Mouse (Mus musculus): ENCODE measurements at regions not wholly inside any gene's neighbourhood (a gene's known extent, or its start where the extent isn't known, plus 50 kb on each side); places are given as distances from the start of the nearest gene placed in this dataset.

DNA sequence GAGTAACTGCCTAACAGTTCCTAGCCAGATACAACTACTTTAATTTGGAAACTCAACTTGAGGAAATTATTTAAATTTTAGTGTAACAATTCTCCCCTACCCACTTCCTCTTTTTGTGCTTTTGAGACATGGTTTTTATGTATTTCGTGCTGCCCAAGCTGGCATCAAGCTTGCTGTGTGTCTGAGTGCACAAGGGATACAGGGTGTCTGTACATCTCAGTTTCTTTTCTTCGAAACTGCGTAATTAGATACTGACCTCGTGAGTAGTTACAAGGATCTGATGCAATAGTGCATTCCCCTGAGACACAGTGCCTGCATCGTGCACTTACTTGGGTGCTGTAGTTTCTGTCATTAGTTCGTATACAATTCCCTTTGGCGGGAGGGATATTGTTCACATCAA is 192.4 kb downstream of the Ube2e3 start:
- Histone ChIP-seq H3K27me3 (ENCODE audit: control insufficient read depth, insufficient read depth, low read depth, low read length) (no peaks in the 10 kb centered on the region), H3K36me3 (ENCODE audit: control insufficient read depth, insufficient read depth, low read length) (no peaks in the 10 kb centered on the region), H3K27ac (ENCODE audit: low read length) (no peak overlapping the region), H3K9me3 (replicated peaks; ENCODE audit: control insufficient read depth, low read length, poor library complexity, severe bottlenecking) (no peaks in the 10 kb centered on the region), H3K9ac (ENCODE audit: low read depth, low read length) (no peak overlapping the region), H3K4me2 (ENCODE audit: low read length) (no peak overlapping the region), H3K4me3 (ENCODE audit: low read depth, low read length) (no peak overlapping the region), H3K4me1 (ENCODE audit: control insufficient read depth, insufficient read depth, low read length) (no peaks in the 10 kb centered on the region)
- 81% methylated on average over 7 of the region's 7 CpGs for WGBS
- no peak for ATAC-seq

DNA sequence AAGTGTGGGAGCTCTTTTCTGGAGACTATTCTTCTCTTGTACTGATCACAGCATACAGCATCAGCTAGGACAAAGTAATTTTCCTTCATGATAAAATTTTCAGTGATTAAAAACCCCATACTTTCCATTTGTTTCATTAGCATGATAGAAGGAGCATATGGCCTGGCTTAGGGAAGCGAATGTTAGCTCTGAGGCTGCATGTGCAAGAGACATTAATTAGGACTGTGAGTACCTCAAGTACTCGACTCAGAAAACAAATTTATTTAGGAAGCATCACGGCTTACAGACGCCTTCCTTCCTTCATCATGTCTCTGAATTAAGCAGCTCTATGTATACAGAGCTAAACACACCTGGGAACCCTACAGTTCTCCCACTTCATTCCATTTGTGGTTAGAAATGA is 193.6 kb upstream of the Itga4 start:
- Histone ChIP-seq H3K9ac (ENCODE audit: low read depth, low read length) (no peak overlapping the region), H3K27me3 (ENCODE audit: control insufficient read depth, insufficient read depth, low read depth, low read length) (no peaks in the 10 kb centered on the region), H3K9me3 (replicated peaks; ENCODE audit: control insufficient read depth, low read length, poor library complexity, severe bottlenecking) (no peaks in the 10 kb centered on the region), H3K4me3 (ENCODE audit: low read depth, low read length) (no peak overlapping the region), H3K4me2 (ENCODE audit: low read length) (no peak overlapping the region), H3K4me1 (ENCODE audit: control insufficient read depth, insufficient read depth, low read length) (no peaks in the 10 kb centered on the region), H3K36me3 (ENCODE audit: control insufficient read depth, insufficient read depth, low read length) (no peaks in the 10 kb centered on the region), H3K27ac (ENCODE audit: low read length) (no peak overlapping the region)
- no peak for ATAC-seq
- WGBS = 69% methylated on average over 4 of the region's 4 CpGs

- Histone ChIP-seq H3K36me3 (ENCODE audit: control insufficient read depth, insufficient read depth, low read length) (no peaks in the 10 kb centered on the region), H3K27me3 (ENCODE audit: control insufficient read depth, insufficient read depth, low read depth, low read length) (no peaks in the 10 kb centered on the region), H3K4me1 (ENCODE audit: control insufficient read depth, insufficient read depth, low read length) (no peaks in the 10 kb centered on the region), H3K4me2 (ENCODE audit: low read length) (no peak overlapping the region), H3K4me3 (ENCODE audit: low read depth, low read length) (no peak overlapping the region), H3K9ac (ENCODE audit: low read depth, low read length) (no peak overlapping the region), H3K27ac (ENCODE audit: low read length) (no peak overlapping the region), H3K9me3 (replicated peaks; ENCODE audit: control insufficient read depth, low read length, poor library complexity, severe bottlenecking) (no peaks in the 10 kb centered on the region)
- no peak for ATAC-seq
- 77% methylated on average over 6 of the region's 6 CpGs for WGBS
Measured at GRCm38 (mm10) chr2:79062196-79062636, 193.0 kb upstream of the Itga4 start.

- Histone ChIP-seq H3K9me3 (replicated peaks; ENCODE audit: control insufficient read depth, low read length, poor library complexity, severe bottlenecking) (no peaks in the 10 kb centered on the region), H3K9ac (ENCODE audit: low read depth, low read length) (no peak overlapping the region), H3K36me3 (ENCODE audit: control insufficient read depth, insufficient read depth, low read length) (no peaks in the 10 kb centered on the region), H3K4me2 (ENCODE audit: low read length) (no peak overlapping the region), H3K27ac (ENCODE audit: low read length) (no peak overlapping the region), H3K4me3 (ENCODE audit: low read depth, low read length) (no peak overlapping the region), H3K27me3 (ENCODE audit: control insufficient read depth, insufficient read depth, low read depth, low read length) (no peaks in the 10 kb centered on the region), H3K4me1 (ENCODE audit: control insufficient read depth, insufficient read depth, low read length) (no peaks in the 10 kb centered on the region)
- ATAC-seq = no peak
- 93% methylated on average over 2 of the region's 2 CpGs for WGBS
Measured at GRCm38 (mm10) chr2:79063641-79064040, 191.6 kb upstream of the Itga4 start.

GRCm38 (mm10) chr2:79065321-79065720 is 189.9 kb upstream of the Itga4 start:
- Histone ChIP-seq H3K36me3 (ENCODE audit: control insufficient read depth, insufficient read depth, low read length) (no peaks in the 10 kb centered on the region), H3K27ac (ENCODE audit: low read length) (no peak overlapping the region), H3K4me2 (ENCODE audit: low read length) (no peak overlapping the region), H3K27me3 (ENCODE audit: control insufficient read depth, insufficient read depth, low read depth, low read length) (no peaks in the 10 kb centered on the region), H3K9me3 (replicated peaks; ENCODE audit: control insufficient read depth, low read length, poor library complexity, severe bottlenecking) (no peaks in the 10 kb centered on the region), H3K4me1 (ENCODE audit: control insufficient read depth, insufficient read depth, low read length) (no peaks in the 10 kb centered on the region), H3K9ac (ENCODE audit: low read depth, low read length) (no peak overlapping the region), H3K4me3 (ENCODE audit: low read depth, low read length) (no peak overlapping the region)
- 95% methylated on average over 1 of the region's 1 CpGs for WGBS
- no peak for ATAC-seq

GRCm38 (mm10) chr2:79076115-79076514 is 179.1 kb upstream of the Itga4 start:
- Histone ChIP-seq H3K4me3 (ENCODE audit: low read depth, low read length) (no peak overlapping the region), H3K27me3 (ENCODE audit: control insufficient read depth, insufficient read depth, low read depth, low read length) (no peaks in the 10 kb centered on the region), H3K4me1 (ENCODE audit: control insufficient read depth, insufficient read depth, low read length) (no peaks in the 10 kb centered on the region), H3K27ac (ENCODE audit: low read length) (no peak overlapping the region), H3K36me3 (ENCODE audit: control insufficient read depth, insufficient read depth, low read length) (no peaks in the 10 kb centered on the region), H3K9me3 (replicated peaks; ENCODE audit: control insufficient read depth, low read length, poor library complexity, severe bottlenecking) (no peaks in the 10 kb centered on the region), H3K9ac (ENCODE audit: low read depth, low read length) (no peak overlapping the region), H3K4me2 (ENCODE audit: low read length) (no peak overlapping the region)
- WGBS = 79% methylated on average over 2 of the region's 2 CpGs
- no peak for ATAC-seq

DNA sequence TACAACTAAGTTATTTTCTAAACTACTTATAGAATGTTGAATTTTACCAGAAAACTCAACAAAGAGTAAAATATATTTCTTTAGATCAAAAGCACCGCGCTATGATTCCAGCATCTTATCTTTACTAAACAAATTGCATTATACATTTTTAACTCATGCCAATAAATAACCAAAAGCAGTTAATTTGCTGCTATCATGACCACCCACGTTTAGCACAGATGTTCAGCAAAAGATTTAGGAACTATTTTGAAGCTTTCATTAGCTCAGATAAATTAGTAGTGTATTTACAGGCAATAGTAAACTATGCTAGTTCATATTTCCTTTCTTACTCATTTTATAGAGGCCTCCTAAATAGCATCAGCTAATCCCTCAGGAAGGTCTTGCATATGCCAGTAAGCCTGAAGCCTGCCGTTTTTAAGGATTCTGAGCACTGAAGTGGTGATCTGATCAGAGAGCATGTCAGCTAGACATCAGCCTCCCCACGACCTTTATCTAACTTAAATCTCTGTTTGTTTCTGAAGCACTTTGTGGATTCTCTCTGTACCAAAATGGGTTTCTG is 176.3 kb upstream of the Itga4 start:
- Histone ChIP-seq H3K27ac (ENCODE audit: low read length) (no peak overlapping the region), H3K36me3 (ENCODE audit: control insufficient read depth, insufficient read depth, low read length) (no peaks in the 10 kb centered on the region), H3K4me2 (ENCODE audit: low read length) (no peak overlapping the region), H3K9me3 (replicated peaks; ENCODE audit: control insufficient read depth, low read length, poor library complexity, severe bottlenecking) (no peaks in the 10 kb centered on the region), H3K27me3 (ENCODE audit: control insufficient read depth, insufficient read depth, low read depth, low read length) (no peaks in the 10 kb centered on the region), H3K4me1 (ENCODE audit: control insufficient read depth, insufficient read depth, low read length) (no peaks in the 10 kb centered on the region), H3K4me3 (ENCODE audit: low read depth, low read length) (no peak overlapping the region), H3K9ac (ENCODE audit: low read depth, low read length) (no peak overlapping the region)
- no peak for ATAC-seq
- 71% methylated on average over 5 of the region's 5 CpGs for WGBS

DNA sequence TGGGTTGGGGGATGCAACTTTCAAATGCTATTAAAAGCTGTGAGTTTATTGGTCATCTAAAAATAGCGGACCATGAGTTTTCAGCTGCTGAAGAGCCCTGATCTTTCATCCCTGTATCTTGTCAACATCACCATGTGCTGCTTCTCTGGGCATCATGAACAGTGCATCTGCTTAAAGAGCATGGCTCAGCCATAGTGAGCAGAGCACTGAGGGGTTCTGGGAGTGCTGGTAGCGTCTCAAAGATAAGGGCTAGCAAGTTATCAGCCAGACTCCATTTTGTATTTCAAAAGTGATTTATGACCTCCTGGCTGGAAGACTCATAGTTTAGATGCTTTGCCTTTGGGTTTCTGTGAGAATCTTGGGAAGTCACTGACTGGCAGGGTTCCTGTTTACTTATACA is 173.5 kb upstream of the Itga4 start:
- Histone ChIP-seq H3K27ac (ENCODE audit: low read length) (no peak overlapping the region), H3K4me2 (ENCODE audit: low read length) (no peak overlapping the region), H3K4me3 (ENCODE audit: low read depth, low read length) (no peak overlapping the region), H3K9ac (ENCODE audit: low read depth, low read length) (no peak overlapping the region), H3K36me3 (ENCODE audit: control insufficient read depth, insufficient read depth, low read length) (no peaks in the 10 kb centered on the region), H3K27me3 (ENCODE audit: control insufficient read depth, insufficient read depth, low read depth, low read length) (no peaks in the 10 kb centered on the region), H3K4me1 (ENCODE audit: control insufficient read depth, insufficient read depth, low read length) (no peaks in the 10 kb centered on the region), H3K9me3 (replicated peaks; ENCODE audit: control insufficient read depth, low read length, poor library complexity, severe bottlenecking) (no peaks in the 10 kb centered on the region)
- 91% methylated on average over 2 of the region's 2 CpGs for WGBS
- no peak for ATAC-seq

DNA sequence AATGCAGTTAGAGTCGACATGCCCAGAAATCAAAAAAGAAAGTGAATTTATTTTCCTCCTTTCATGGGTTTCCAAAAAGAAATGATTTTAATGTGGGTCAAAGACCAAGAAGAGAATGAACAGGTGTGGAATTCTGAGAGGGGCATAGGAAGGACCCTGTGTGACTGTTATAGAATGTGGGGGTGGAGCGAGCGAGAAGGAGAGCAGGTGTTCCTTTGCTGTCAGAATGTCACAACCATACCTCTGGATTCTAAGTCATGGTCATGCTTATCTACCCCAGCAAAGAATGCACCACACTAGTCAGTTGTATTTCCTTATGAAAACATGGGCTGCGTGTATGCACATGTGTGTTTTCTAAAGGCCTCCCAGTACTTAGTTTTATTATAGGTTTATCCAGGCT is 168.9 kb upstream of the Itga4 start:
- Histone ChIP-seq H3K4me1 (ENCODE audit: control insufficient read depth, insufficient read depth, low read length) (no peaks in the 10 kb centered on the region), H3K36me3 (ENCODE audit: control insufficient read depth, insufficient read depth, low read length) (no peaks in the 10 kb centered on the region), H3K27me3 (ENCODE audit: control insufficient read depth, insufficient read depth, low read depth, low read length) (no peaks in the 10 kb centered on the region), H3K4me2 (ENCODE audit: low read length) (no peak overlapping the region), H3K9ac (ENCODE audit: low read depth, low read length) (no peak overlapping the region), H3K9me3 (replicated peaks; ENCODE audit: control insufficient read depth, low read length, poor library complexity, severe bottlenecking) (no peaks in the 10 kb centered on the region), H3K4me3 (ENCODE audit: low read depth, low read length) (no peak overlapping the region), H3K27ac (ENCODE audit: low read length) (no peak overlapping the region)
- ATAC-seq = no peak
- WGBS = 96% methylated on average over 4 of the region's 4 CpGs

Data from midbrain, embryonic 16.5 days (tissue).